Mouse (Mus musculus): ENCODE results near the gene Gm4981.

GRCm38 (mm10) chr10:58255213-58255892 lies 18.9 kb upstream of the Gm4981 start, which contains the start of gene Gcc2:
- TF ChIP-seq CTCF (IDR thresholded peaks at IDR 0.05; ENCODE audit: low read depth) (peak; percentile 24; the same call in 1 of the 2 replicates), EP300 (IDR thresholded peaks at IDR 0.05; ENCODE audit: low read depth) (no peak)
